Mouse (Mus musculus): Measurements from ENCODE around the gene E2f4. TPM values are rescaled to one million over a fixed set of nuclear protein-coding genes. Genes with fewer than 3 reads are reported as not detected.

The E2f4 gene
- polyA plus RNA-seq, 2 experiments from 2014 or later = 49.1 to 64.7 TPM

GRCm38 (mm10) chr8:105294776-105295175 is 2.7 kb upstream of the E2f4 start:
- no peak for ATAC-seq

GRCm38 (mm10) chr8:105295256-105295655 is 2.2 kb upstream of the E2f4 start:
- ATAC-seq = no peak

GRCm38 (mm10) chr8:105295895-105296573 is 1.4 kb upstream of the E2f4 start, which contains the start of gene Exoc3l:
Gene Exoc3l, minus strand, starts transcription at chr8:105296101.
- ATAC-seq = no peak

GRCm38 (mm10) chr8:105298351-105299252 is 1.1 kb downstream of the E2f4 start:
- ATAC-seq = no peak

- ATAC-seq = no peak
Observed at GRCm38 (mm10) chr8:105299962-105300361, 2.5 kb downstream of the E2f4 start.

- ATAC-seq = no peak
Observed at GRCm38 (mm10) chr8:105303396-105303795, 5.9 kb downstream of the E2f4 start.

- no peak for ATAC-seq
Observed at GRCm38 (mm10) chr8:105303874-105304273, 6.4 kb downstream of the E2f4 start.

- peak; percentile 51 for ATAC-seq
Observed at GRCm38 (mm10) chr8:105304325-105305210, 7.1 kb downstream of the E2f4 start.

- ATAC-seq = peak; percentile 59
Observed at GRCm38 (mm10) chr8:105305211-105306145, 8.0 kb downstream of the E2f4 start, which contains the start of gene Elmo3. Gene Elmo3, plus strand, starts transcription at chr8:105305601.

- no peak for ATAC-seq
Observed at GRCm38 (mm10) chr8:105306146-105306691, 8.8 kb downstream of the E2f4 start.

GRCm38 (mm10) chr8:105307670-105308069 is 10.2 kb downstream of the E2f4 start:
- no peak for ATAC-seq

GRCm38 (mm10) chr8:105308428-105308827 is 11.0 kb downstream of the E2f4 start:
- ATAC-seq = no peak

GRCm38 (mm10) chr8:105309142-105309847 is 11.8 kb downstream of the E2f4 start:
- ATAC-seq = no peak

- no peak for ATAC-seq
Observed at GRCm38 (mm10) chr8:105310118-105310517, 12.7 kb downstream of the E2f4 start.

- ATAC-seq = no peak
Observed at GRCm38 (mm10) chr8:105311718-105312117, 14.3 kb downstream of the E2f4 start.

- no peak for ATAC-seq
Observed at GRCm38 (mm10) chr8:105312891-105313481, 15.5 kb downstream of the E2f4 start.

GRCm38 (mm10) chr8:105313622-105314402 is 16.3 kb downstream of the E2f4 start:
- ATAC-seq = no peak

- no peak for ATAC-seq
Observed at GRCm38 (mm10) chr8:105315073-105315769, 17.8 kb downstream of the E2f4 start.

- no peak for ATAC-seq
Observed at GRCm38 (mm10) chr8:105317941-105318340, 20.5 kb downstream of the E2f4 start.
